Mouse (Mus musculus) embryonic facial prominence, embryonic 10.5 days (tissue): Measurements from ENCODE around the gene Otor. TPM values are rescaled to one million over a fixed set of nuclear protein-coding genes. Genes with fewer than 3 reads are reported as not detected.

ENCODE experiments used
- polyA plus RNA-seq: library from polyadenylated mRNA; unstranded; fragments of >200 nt; fragmentation: Nextera tagmentation; extraction: Ambion mirVana; gene quantifications from 2 replicates; pipeline ENCODE4 v1.2.1, GENCODE M21; 2016

Gene Otor
- polyA plus RNA-seq, 1 experiment from 2014 or later = 3.8 TPM

Other genes with a start within 250 kb of the Otor start
- gene Kif16b, start 176.9 kb upstream of the Otor start, polyA plus RNA-seq = 8.9 and 9.6 TPM in 2 replicates
- 95.8 and 105 TPM in 2 replicates for gene Snrpb2, start 15.4 kb upstream of the Otor start, polyA plus RNA-seq